Mouse (Mus musculus) layer of hippocampus, postnatal 10 days (tissue): Measurements from ENCODE around the gene Hnrnpa0. TPM values are rescaled to one million over a fixed set of nuclear protein-coding genes. Genes with fewer than 3 reads are reported as not detected.
A peak's percentile ranks its signal among the peaks of the same experiment; 100 is the strongest.
"Not testable (repeated sequence)": the region's sequence is repeated elsewhere in the genome, so short reads cannot be mapped to it uniquely, and the experiment has no call there.

Source experiments
- DNase-seq, 2 experiments: peaks; one replicate each; pipeline ENCODE4 v3.0.0; 2021; ENCODE audit warnings: low spot score in 2 of 2
- long read RNA-seq: library from polyadenylated mRNA; stranded (forward); transcript quantifications from one replicate; pipeline ENCODE4 v2.0.0, GENCODE M21; 2023
- total RNA-seq, 2 experiments: library from RNA; stranded (reverse); gene quantifications; 2 replicates each; pipeline ENCODE4 v1.2.3; 2021

The Hnrnpa0 gene
- 100 to 1,000 TPM; 170 to 173 TPM for total RNA-seq
- long read RNA-seq, transcript Hnrnpa0-201 (1 exons, 2,678 nt) = major isoform, 22 of 22 reads
- long read RNA-seq, partial matches to known transcripts = 0 of 22 reads
- long read RNA-seq, other reads (novel, unspliced or antisense) = 0 of 22 reads

GRCm38 (mm10) chr13:58128396-58128767 is at the start of gene Hnrnpa0:
Gene Hnrnpa0, minus strand, starts transcription at chr13:58128556.
- DNase-seq = peak; percentile 96 to 98

- DNase-seq = peak; percentile 100
Observed at GRCm38 (mm10) chr13:58177511-58178208, 49.3 kb upstream of the Hnrnpa0 start.

DNA sequence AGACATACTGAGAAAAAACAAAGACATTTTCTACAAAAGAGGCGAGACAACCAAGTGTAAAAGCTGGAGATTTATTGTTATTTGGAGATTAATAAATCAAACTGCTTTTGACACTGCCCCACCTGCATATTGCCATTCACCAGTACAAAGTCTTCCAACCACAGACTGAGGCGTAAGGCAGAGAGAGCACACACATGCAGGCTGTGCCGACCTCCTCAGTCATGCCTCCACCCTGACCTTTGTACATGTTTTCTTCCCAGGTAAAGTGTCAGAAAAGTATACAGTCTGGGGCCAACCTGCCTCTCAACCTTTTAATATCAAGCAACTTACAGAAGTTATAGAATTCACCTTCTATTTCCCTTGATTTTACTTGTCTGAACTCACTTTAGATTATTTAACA is 47.7 kb upstream of the Hnrnpa0 start:
- no peak for DNase-seq

DNA sequence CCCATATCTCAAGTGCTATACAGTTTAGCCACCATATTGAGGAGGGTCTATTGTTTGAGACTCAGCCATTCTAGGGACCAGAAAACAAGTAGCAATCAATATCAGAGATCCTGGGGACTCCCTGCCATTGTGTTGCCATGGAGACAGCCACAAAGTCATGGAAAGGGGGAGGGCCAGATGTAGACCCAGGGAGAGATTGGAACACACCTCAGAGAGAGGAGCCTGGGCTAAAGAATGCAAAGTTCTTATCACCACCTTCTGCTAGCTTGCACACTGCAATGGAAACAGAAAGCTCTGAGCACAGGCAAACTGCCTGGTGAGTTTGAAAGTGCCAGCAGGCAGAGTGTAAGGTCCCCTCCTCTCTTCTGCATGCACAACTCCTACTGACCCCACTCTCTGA is 39.8 kb upstream of the Hnrnpa0 start:
- DNase-seq = no peak

- no peak for DNase-seq
Observed at GRCm38 (mm10) chr13:58163343-58163742, 35.0 kb upstream of the Hnrnpa0 start.

- DNase-seq = no peak
Observed at GRCm38 (mm10) chr13:58160761-58161160, 32.4 kb upstream of the Hnrnpa0 start.

- DNase-seq = peak; percentile 92 to 94
Observed at GRCm38 (mm10) chr13:58158099-58158912, 29.9 kb upstream of the Hnrnpa0 start.

- DNase-seq = peak; percentile 82 to 84
Observed at GRCm38 (mm10) chr13:58157447-58158098, 29.2 kb upstream of the Hnrnpa0 start, which contains the start of gene Idnk. Gene Idnk, plus strand, starts transcription at chr13:58157649.

DNA sequence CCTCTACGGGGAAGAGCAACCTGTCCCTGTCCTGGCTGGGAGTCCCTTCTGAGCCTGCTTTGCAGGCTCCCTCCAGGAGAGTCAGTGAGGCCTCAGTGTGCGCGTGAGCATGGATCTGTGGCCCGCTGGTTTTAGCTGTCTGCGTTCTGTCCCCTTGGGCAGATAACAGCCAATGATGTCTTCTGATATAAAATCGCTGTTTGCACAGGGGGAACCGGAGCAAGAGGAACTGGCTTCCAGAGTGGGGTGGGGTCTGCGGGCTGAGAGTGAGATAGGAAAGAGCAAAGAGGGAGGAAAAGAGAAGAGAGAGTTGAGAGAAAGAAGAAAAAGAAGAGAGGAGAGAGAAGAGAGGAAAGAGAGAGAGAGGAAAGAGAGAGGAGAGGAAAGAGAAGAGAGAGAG is 28.7 kb upstream of the Hnrnpa0 start:
- DNase-seq = no peak

- DNase-seq = no peak
Observed at GRCm38 (mm10) chr13:58156031-58156430, 27.7 kb upstream of the Hnrnpa0 start.

DNA sequence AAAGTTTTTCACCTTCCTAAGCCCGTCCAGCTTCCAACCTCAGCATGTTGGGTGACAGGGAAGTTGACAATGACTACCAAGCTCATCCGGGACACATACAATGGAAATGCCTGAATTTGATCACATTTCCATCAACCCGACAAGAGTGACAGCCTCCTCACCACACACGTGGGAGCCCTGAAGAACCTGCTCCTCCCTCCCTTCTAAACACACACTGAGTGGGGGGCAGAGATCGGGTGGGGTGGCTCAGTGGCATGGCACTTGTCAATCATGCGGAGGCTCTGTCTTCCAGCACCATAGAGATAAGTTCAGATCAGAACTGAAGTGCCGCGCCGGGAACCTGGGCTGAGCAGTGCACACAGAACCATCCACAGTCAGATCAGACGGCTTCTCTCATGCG is 22.1 kb upstream of the Hnrnpa0 start:
- no peak for DNase-seq

GRCm38 (mm10) chr13:58149629-58150028 is 21.3 kb upstream of the Hnrnpa0 start:
- no peak for DNase-seq

DNA sequence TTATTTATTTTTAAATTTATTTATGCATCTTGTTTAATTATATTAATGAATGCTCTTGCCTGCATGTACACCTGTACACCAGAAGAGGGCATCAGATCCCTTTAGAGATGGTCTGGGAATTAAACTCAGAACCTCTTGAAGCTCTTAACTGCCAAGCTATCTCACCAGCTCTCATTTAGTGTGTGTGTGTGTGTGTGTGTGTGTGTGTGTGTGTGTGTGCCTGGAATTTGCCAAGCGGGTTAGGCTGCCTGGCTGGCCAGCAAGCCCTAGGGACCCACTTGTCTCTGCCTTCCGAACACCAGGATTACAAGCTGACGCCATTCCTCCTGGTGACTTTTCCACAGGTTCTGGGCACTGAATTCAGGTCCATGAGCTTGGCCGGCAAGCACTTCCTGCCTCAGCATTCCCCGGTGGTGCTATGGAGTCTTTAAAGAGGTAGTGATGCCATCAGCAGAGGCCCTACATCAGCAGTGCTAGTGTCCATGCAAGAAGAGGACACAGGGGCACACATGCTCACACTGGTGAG is 20.7 kb upstream of the Hnrnpa0 start:
- no peak for DNase-seq

DNA sequence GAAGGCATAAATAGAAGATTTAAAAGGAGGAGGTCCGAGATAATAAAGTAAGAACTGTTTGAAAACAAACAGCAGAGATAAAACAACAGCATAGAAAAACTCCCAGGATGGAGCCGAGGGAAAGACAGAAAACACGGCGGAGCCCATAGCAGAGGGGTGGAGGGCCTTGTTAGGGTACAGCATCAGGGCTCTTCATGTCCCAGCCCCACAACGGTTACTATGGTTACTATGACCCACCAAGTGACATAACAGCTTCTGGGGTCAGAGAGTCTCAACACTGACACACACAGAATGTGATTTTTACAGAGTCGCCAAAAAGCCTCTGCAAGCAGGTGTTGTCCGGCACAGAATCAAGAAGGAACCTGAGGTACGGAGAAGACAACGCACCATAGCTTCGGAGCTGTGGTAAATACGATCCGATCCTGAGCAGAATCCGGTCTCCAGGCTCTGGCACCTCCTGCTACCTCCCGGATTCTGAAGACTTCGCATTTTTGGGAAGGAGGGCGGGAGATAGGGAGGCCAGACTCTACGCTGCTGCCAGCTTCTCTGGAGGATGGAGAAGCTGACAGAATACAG is 20.0 kb upstream of the Hnrnpa0 start:
- peak; percentile 20 to 34 for DNase-seq

DNA sequence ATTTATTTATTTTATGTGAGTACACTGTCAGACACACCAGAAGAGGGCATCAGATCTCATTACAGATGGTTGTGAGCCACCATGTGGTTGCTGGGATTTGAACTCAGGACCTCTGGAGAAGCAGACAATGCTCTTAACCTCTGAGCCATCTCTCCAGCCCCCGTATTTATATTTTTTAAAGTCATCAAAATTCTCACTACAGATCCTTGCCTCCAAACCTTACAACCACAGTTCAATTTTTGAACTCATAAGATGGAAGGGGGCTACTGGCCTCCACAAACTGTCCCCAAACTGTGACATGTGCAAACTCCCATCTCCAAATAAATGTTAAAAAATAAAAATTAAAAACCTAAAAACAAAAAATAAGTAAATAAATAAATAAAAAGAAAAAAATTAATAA is 19.4 kb upstream of the Hnrnpa0 start:
- no peak for DNase-seq

DNA sequence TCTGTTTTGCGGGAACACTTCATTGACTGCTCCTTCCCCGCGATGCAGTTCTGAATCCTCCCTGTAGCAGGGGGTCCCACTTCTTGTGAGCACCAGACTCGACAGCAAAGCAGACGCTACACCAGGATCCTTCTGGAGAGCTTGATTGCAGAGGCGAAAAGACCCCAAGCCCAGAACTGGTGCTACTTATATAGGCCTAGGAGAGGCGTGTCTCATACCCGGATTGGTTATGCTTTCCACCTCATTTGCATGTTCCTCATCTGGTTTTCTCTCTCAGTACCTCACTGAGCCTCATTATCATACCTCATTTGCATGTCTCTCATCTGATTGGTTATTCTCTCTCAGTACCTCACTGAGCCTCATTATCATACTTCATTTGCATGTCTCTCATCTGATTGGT is 18.2 kb upstream of the Hnrnpa0 start:
- DNase-seq = not testable (repeated sequence)

- DNase-seq = no peak
Observed at GRCm38 (mm10) chr13:58131692-58132091, 3.3 kb upstream of the Hnrnpa0 start.

- no peak for DNase-seq
Observed at GRCm38 (mm10) chr13:58129687-58130246, 1.4 kb upstream of the Hnrnpa0 start.

- DNase-seq = peak; percentile 93 to 96
Observed at GRCm38 (mm10) chr13:58128768-58129671, 664 bp upstream of the Hnrnpa0 start.
